Mouse (Mus musculus) forebrain, embryonic 14.5 days (tissue): ENCODE data around the gene Fam172a. TPM values are rescaled to one million over a fixed set of nuclear protein-coding genes. Genes with fewer than 3 reads are reported as not detected.

Experiments used
- ATAC-seq: fragments of 200-750 bp; cut with Nextera tagmentation; 2 replicates; pipeline ENCODE4 v1.8.0; 2017; ENCODE audit warnings: mild to moderate bottlenecking, moderate library complexity
- DNase-seq: peaks from one replicate; pipeline ENCODE4 v3.0.0-alpha.2; 2015; ENCODE audit warnings: low spot score
- H3K27ac ChIP-seq: fragments of 300-500 bp; sonication (generic); 2 replicates; pipeline ENCODE4 v1.5.1; 2014; ENCODE audit warnings: low read depth, mild to moderate bottlenecking, control low read depth, low read length, moderate library complexity
- H3K27me3 ChIP-seq: fragments of 300-500 bp; sonication (generic); replicated peaks from 2 replicates; pipeline ENCODE4 v1.6.1; 2014; ENCODE audit warnings: low read length, control low read depth, mixed read lengths; ENCODE audit not compliant: control insufficient read depth, insufficient read depth
- H3K36me3 ChIP-seq: fragments of 300-500 bp; sonication (generic); 2 replicates; pipeline ENCODE4 v1.6.1; 2014; ENCODE audit warnings: low read length, control low read depth; ENCODE audit not compliant: control insufficient read depth, insufficient read depth
- H3K4me1 ChIP-seq: fragments of 300-500 bp; sonication (generic); 2 replicates; pipeline ENCODE4 v1.6.1; 2014; ENCODE audit warnings: antibody characterized with exemption, low read length, control low read depth; ENCODE audit not compliant: control insufficient read depth, insufficient read depth
- H3K4me2 ChIP-seq: fragments of 300-500 bp; sonication (generic); 2 replicates; pipeline ENCODE4 v1.6.1; 2014; ENCODE audit warnings: mild to moderate bottlenecking, control low read depth, low read length
- H3K4me3 ChIP-seq: fragments of 300-500 bp; sonication (generic); 2 replicates; pipeline ENCODE4 v1.5.1; 2014; ENCODE audit warnings: low read depth, low read length, control low read depth
- H3K9ac ChIP-seq: fragments of 300-500 bp; sonication (generic); 2 replicates; pipeline ENCODE4 v1.6.1; 2014; ENCODE audit warnings: mild to moderate bottlenecking, low read length, control low read depth, moderate library complexity
- H3K9me3 ChIP-seq: fragments of 300-500 bp; sonication (generic); replicated peaks from 2 replicates; pipeline ENCODE4 v1.6.1; 2016; ENCODE audit warnings: low read length, control low read depth, mixed read lengths; ENCODE audit not compliant: control insufficient read depth
- WGBS: fragments of 180-500 bp; shearing (Covaris S2); extraction: QIAGEN DNeasy Blood & Tissue Kit; methylation state at CpG from one replicate; pipeline ENCODE4 v1.1.7; 2014; 5-methylcytosine and 5-hydroxymethylcytosine counted together
- polyA plus RNA-seq: library from polyadenylated mRNA; unstranded; fragments of >200 nt; fragmentation: Nextera tagmentation; extraction: Ambion mirVana; gene quantifications from 2 replicates; pipeline ENCODE4 v1.2.1, GENCODE M21; 2014

Fam172a gene
- polyA plus RNA-seq, 1 experiment from 2014 or later: 49.5 TPM

GRCm38 (mm10) chr13:78175821-78176380 is 474.1 kb downstream of the Fam172a start:
- 2% methylated on average over 8 of the region's 8 CpGs for WGBS
- Histone ChIP-seq H3K4me2 (peak overlapping the region; percentile 43), H3K4me3 (peak overlapping the region; percentile 11), H3K9ac (peak overlapping the region; percentile 61), H3K36me3 (no peaks in the 10 kb centered on the region), H3K27me3 (peaks cover 25% of the 10 kb centered on the region), H3K4me1 (0 out of 2 replicates have a peak, but pooled peaks cover 7% of the 10 kb centered on the region), H3K9me3 (no peaks in the 10 kb centered on the region), H3K27ac (peak overlapping the region; percentile 73)
- ATAC-seq: peak; percentile 21; the same call in 1 of the 2 replicates
- DNase-seq: peak; percentile 90

- Histone ChIP-seq H3K4me1 (peaks cover 10% of the 10 kb centered on the region; the same call in 1 of the 2 replicates), H3K27ac (peak overlapping the region; percentile 96), H3K9me3 (no peaks in the 10 kb centered on the region), H3K9ac (peak overlapping the region; percentile 81), H3K27me3 (peaks cover 20% of the 10 kb centered on the region), H3K4me3 (peak overlapping the region; percentile 33), H3K36me3 (no peaks in the 10 kb centered on the region), H3K4me2 (peak overlapping the region; percentile 55)
- 22% methylated on average over 5 of the region's 5 CpGs for WGBS
- no peak for ATAC-seq
- DNase-seq: peak; percentile 42
Observed at GRCm38 (mm10) chr13:78177381-78177950, 475.6 kb downstream of the Fam172a start.

DNA sequence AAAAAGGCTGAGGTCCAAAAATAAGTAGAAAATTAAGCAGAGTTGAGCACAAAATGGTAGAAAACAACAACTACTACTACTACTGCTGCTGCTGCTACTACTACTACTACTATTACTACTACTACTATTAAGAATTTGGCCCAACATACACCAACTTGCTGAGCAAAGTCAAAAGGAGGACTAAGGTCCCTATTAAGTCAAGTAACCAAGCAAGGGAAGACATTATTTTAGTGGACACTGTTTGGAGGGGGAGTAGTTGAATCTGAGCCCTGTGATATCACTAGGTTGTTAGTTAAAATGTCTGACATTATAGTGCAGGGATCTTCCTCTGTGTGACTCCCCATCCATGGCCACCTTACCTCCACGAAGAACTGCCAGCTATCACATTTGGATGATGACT is 476.2 kb downstream of the Fam172a start:
- H3K4me2 ChIP-seq: peak overlapping the region; percentile 55
- DNase-seq (peak; percentile 15), ATAC-seq (no peak)
- H3K27ac ChIP-seq: peak overlapping the region; percentile 96
- 16% methylated on average over 1 of the region's 1 CpGs for WGBS
- peaks cover 16% of the 10 kb centered on the region for H3K27me3 ChIP-seq
- no peaks in the 10 kb centered on the region for H3K36me3 ChIP-seq
- peak overlapping the region; percentile 33 for H3K4me3 ChIP-seq
- H3K9me3 ChIP-seq: no peaks in the 10 kb centered on the region
- H3K9ac ChIP-seq: peak overlapping the region; percentile 81
- peaks cover 10% of the 10 kb centered on the region for H3K4me1 ChIP-seq

GRCm38 (mm10) chr13:78178771-78179170 is 476.9 kb downstream of the Fam172a start:
- Histone ChIP-seq H3K36me3 (no peaks in the 10 kb centered on the region), H3K9me3 (no peaks in the 10 kb centered on the region), H3K4me1 (peaks cover 12% of the 10 kb centered on the region), H3K4me2 (peak overlapping the region; percentile 55), H3K9ac (peak overlapping the region; percentile 81), H3K27ac (peak overlapping the region; percentile 96), H3K27me3 (peaks cover 17% of the 10 kb centered on the region), H3K4me3 (peak overlapping the region; percentile 33)
- ATAC-seq (no peak), DNase-seq (no peak)
- 18% methylated on average over 5 of the region's 5 CpGs for WGBS

GRCm38 (mm10) chr13:78179312-78180097 is 477.7 kb downstream of the Fam172a start:
- Histone ChIP-seq H3K4me1 (peaks cover 12% of the 10 kb centered on the region), H3K4me2 (peak overlapping the region; percentile 55), H3K27me3 (peaks cover 15% of the 10 kb centered on the region), H3K9ac (peak overlapping the region; percentile 81), H3K27ac (peak overlapping the region; percentile 96), H3K4me3 (peak overlapping the region; percentile 33), H3K9me3 (no peaks in the 10 kb centered on the region), H3K36me3 (no peaks in the 10 kb centered on the region)
- peak; percentile 52 for ATAC-seq
- WGBS: 3% methylated on average over 38 of the region's 38 CpGs
- DNase-seq: peak; percentile 82

- H3K9ac ChIP-seq: peak overlapping the region; percentile 81
- H3K9me3 ChIP-seq: no peaks in the 10 kb centered on the region
- ATAC-seq (no peak), DNase-seq (no peak)
- peaks cover 9% of the 10 kb centered on the region for H3K27me3 ChIP-seq
- peak overlapping the region; percentile 55 for H3K4me2 ChIP-seq
- 30% methylated on average over 3 of the region's 3 CpGs for WGBS
- H3K27ac ChIP-seq: peak overlapping the region; percentile 96
- H3K36me3 ChIP-seq: no peaks in the 10 kb centered on the region
- H3K4me1 ChIP-seq: peaks cover 12% of the 10 kb centered on the region
- H3K4me3 ChIP-seq: peak overlapping the region; percentile 33
Observed at GRCm38 (mm10) chr13:78180261-78180660, 478.4 kb downstream of the Fam172a start.

- Histone ChIP-seq H3K36me3 (no peaks in the 10 kb centered on the region), H3K9me3 (no peaks in the 10 kb centered on the region), H3K4me1 (peaks cover 12% of the 10 kb centered on the region), H3K4me3 (peak overlapping the region; percentile 33), H3K27me3 (peaks cover 9% of the 10 kb centered on the region), H3K9ac (peak overlapping the region; percentile 64), H3K27ac (peak overlapping the region; percentile 96), H3K4me2 (peak overlapping the region; percentile 55)
- ATAC-seq (peak; percentile 40), DNase-seq (peak; percentile 82)
- WGBS: 1% methylated on average over 42 of the region's 44 CpGs
Observed at GRCm38 (mm10) chr13:78181071-78181929, 479.5 kb downstream of the Fam172a start.

DNA sequence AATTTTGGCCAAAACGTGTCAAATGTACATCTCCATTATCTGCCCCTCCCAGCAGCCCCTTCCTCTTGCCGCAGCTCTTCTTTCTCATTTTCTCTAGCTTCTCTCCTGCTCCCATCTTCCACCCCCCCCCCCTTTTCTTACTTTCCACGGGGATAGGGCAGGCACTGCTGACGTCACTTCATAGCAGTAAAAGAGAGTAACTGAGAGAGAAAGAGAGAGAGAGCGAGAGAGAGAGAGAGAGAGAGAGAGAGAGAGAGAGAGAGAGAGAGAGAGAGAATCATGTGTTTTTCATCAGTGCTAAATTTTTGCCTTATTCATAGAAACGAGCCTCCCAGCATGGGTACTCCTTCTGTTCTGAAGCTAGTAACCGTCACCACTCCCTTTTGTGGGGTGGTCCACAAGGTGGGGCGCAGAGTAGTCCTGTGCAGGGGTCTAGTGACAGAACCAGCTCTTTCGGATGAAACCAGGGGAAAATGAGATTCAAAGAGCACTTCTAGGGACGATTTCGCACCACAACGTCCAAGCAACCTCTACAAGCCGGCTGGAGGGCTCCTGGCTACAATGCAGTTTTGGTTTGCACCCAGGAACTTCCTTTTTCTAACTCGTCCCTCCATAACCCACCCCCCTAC is 480.2 kb downstream of the Fam172a start:
- peak; percentile 61 for ATAC-seq
- Histone ChIP-seq H3K27me3 (peaks cover 16% of the 10 kb centered on the region), H3K27ac (peak overlapping the region; percentile 96), H3K4me3 (peak overlapping the region; percentile 33), H3K4me2 (peak overlapping the region; percentile 55), H3K9ac (peak overlapping the region; percentile 64), H3K9me3 (no peaks in the 10 kb centered on the region), H3K36me3 (no peaks in the 10 kb centered on the region), H3K4me1 (peaks cover 14% of the 10 kb centered on the region)
- DNase-seq: peak; percentile 89
- WGBS: 2% methylated on average over 13 of the region's 14 CpGs
